Mouse (Mus musculus): ENCODE results near the gene Opn1sw. TPM values are rescaled to one million over a fixed set of nuclear protein-coding genes. Genes with fewer than 3 reads are reported as not detected.

The Opn1sw gene
- total and polyA plus RNA-seq, 3 experiments = 0.04 TPM; not detected in 2

DNA sequence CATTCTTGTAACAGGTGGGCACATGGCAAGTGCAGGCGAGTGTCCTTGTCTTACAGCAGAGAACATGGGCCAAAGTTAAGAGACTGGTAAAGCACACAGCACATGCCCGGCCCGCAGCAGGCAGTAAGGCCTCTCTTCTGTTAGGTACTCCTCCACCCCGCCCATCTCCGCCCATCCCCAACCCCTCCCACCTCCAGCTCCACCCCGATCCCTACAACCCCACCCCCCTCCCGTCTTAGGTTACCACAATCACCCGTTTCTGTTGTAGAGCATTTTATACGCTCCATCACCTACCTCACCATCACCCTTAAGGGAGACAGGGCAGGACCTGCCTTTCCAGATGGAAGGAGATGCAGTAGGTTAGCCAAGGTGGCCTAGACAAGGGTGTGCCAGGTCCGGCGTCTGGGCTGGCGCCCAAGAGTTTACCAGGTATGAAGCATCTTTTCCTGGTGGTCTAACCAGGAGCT, at the start of gene Opn1sw (continued):
- TF ChIP-seq ZKSCAN1 (IDR thresholded peaks at IDR 0.05; ENCODE audit: low read depth, low read length) (no peak), TCF12 (IDR thresholded peaks at IDR 0.05; ENCODE audit: low read depth, low read length) (no peak)

- no peaks in the 10 kb centered on the region for H3K79me2 ChIP-seq (ENCODE audit: control insufficient read depth, insufficient read depth, low read length, poor library complexity)
- no peak overlapping the region for H3K27ac ChIP-seq (ENCODE audit: control insufficient read depth, low read depth, low read length)
- no peak overlapping the region; the same call in 1 of the 2 replicates for H3K9ac ChIP-seq (ENCODE audit: control insufficient read depth, low read depth, low read length, poor library complexity, severe bottlenecking)
- no peaks in the 10 kb centered on the region; a peak in 1 of 4 replicates for H3K27me3 ChIP-seq (ENCODE audit: control insufficient read depth in 1 of 2, insufficient read depth in 2 of 2, low read length in 2 of 2)
- peak; percentile 39 for DNase-seq (ENCODE audit: low read depth, low spot score)
- TF ChIP-seq MYB (IDR thresholded peaks at IDR 0.05; ENCODE audit: low read depth, low read length) (no peak), ZC3H11A (IDR thresholded peaks at IDR 0.05; ENCODE audit: low read depth, low read length) (no peak), UBTF (IDR thresholded peaks at IDR 0.05; ENCODE audit: borderline replicate concordance, insufficient read depth, low read depth, low read length) (no peak), POLR2AphosphoS5 (IDR thresholded peaks at IDR 0.05; ENCODE audit: borderline replicate concordance, low read depth, low read length) (no peak), SIN3A (IDR thresholded peaks at IDR 0.05; ENCODE audit: low read length) (no peak), TAL1 (IDR thresholded peaks at IDR 0.05; ENCODE audit: low read length) (no peak), EP300 (IDR thresholded peaks at IDR 0.05; ENCODE audit: low read depth in 1 of 2, low read length in 2 of 2) (no peak), MAZ (IDR thresholded peaks at IDR 0.05; ENCODE audit: low read depth, low read length) (no peak), RAD21 (IDR thresholded peaks at IDR 0.05; ENCODE audit: low read depth, low read length) (no peak), ZNF384 (IDR thresholded peaks at IDR 0.05; ENCODE audit: low read depth, low read length) (no peak), ZMIZ1 (IDR thresholded peaks at IDR 0.05; ENCODE audit: low read depth, low read length) (no peak), TCF12 (IDR thresholded peaks at IDR 0.05; ENCODE audit: low read depth, low read length) (no peak), MAFK (IDR thresholded peaks at IDR 0.05; ENCODE audit: borderline replicate concordance, low read depth, low read length) (no peak), ETS1 (IDR thresholded peaks at IDR 0.05; ENCODE audit: low read depth, low read length) (no peak), JUND (IDR thresholded peaks at IDR 0.05; ENCODE audit: low read depth, low read length) (no peak)
- peaks cover 0 to 16% of the 10 kb centered on the region in 2 experiments; a peak in 3 of 4 replicates for H3K4me1 ChIP-seq (ENCODE audit: control insufficient read depth in 1 of 2, insufficient read depth in 2 of 2, low read length in 2 of 2)
- no peak overlapping the region for H3K4me3 ChIP-seq (ENCODE audit: control insufficient read depth in 1 of 2, insufficient read depth in 1 of 2, low read depth in 2 of 2, low read length in 2 of 2)
- peaks cover 0 to 3% of the 10 kb centered on the region in 2 experiments; a peak in 1 of 4 replicates for H3K36me3 ChIP-seq (ENCODE audit: control insufficient read depth in 1 of 2, insufficient read depth in 2 of 2, low read length in 2 of 2)
- H3K9me3 ChIP-seq (replicated peaks; ENCODE audit: insufficient read depth, low read length) = no peaks in the 10 kb centered on the region
These were observed 48.2 kb upstream of the Opn1sw start for GRCm38 (mm10) chr6:29436461-29436934.

GRCm38 (mm10) chr6:29435940-29436451, 47.7 kb upstream of the Opn1sw start:
- Histone ChIP-seq H3K9ac (ENCODE audit: control insufficient read depth, low read depth, low read length, poor library complexity, severe bottlenecking) (peak overlapping the region; percentile 41), H3K79me2 (ENCODE audit: control insufficient read depth, insufficient read depth, low read length, poor library complexity) (no peaks in the 10 kb centered on the region), H3K4me1 (ENCODE audit: control insufficient read depth in 1 of 2, insufficient read depth in 2 of 2, low read length in 2 of 2) (peaks cover 0 to 16% of the 10 kb centered on the region in 2 experiments; a peak in 3 of 4 replicates), H3K36me3 (ENCODE audit: control insufficient read depth in 1 of 2, insufficient read depth in 2 of 2, low read length in 2 of 2) (peaks cover 0 to 3% of the 10 kb centered on the region in 2 experiments; a peak in 1 of 4 replicates), H3K27ac (ENCODE audit: control insufficient read depth, low read depth, low read length) (peak overlapping the region; percentile 10), H3K27me3 (ENCODE audit: control insufficient read depth in 1 of 2, insufficient read depth in 2 of 2, low read length in 2 of 2) (no peaks in the 10 kb centered on the region; a peak in 1 of 4 replicates), H3K4me3 (ENCODE audit: control insufficient read depth in 1 of 2, insufficient read depth in 1 of 2, low read depth in 2 of 2, low read length in 2 of 2) (peak overlapping the region; percentile 7 to 22; a peak in 2 of 4 replicates), H3K9me3 (replicated peaks; ENCODE audit: insufficient read depth, low read length) (no peaks in the 10 kb centered on the region)
- peak; percentile 31 for DNase-seq (ENCODE audit: low read depth, low spot score)
- TF ChIP-seq POLR2AphosphoS2 (IDR thresholded peaks at IDR 0.05; ENCODE audit: low read length) = no peak
- TF ChIP-seq SMC3 (IDR thresholded peaks at IDR 0.05; ENCODE audit: low read depth, low read length) = no peak
- no peak for TF ChIP-seq RAD21 (IDR thresholded peaks at IDR 0.05; ENCODE audit: low read depth, low read length)
- no peak for TF ChIP-seq USF1 (IDR thresholded peaks at IDR 0.05; ENCODE audit: low read depth, low read length)
- TF ChIP-seq USF2 (IDR thresholded peaks at IDR 0.05; ENCODE audit: borderline replicate concordance in 1 of 2, insufficient read depth in 1 of 2, low read depth in 1 of 2, low read length in 2 of 2) = no peak
- TF ChIP-seq MXI1 (IDR thresholded peaks at IDR 0.05; ENCODE audit: low read depth, low read length) = no peak
- TF ChIP-seq MAZ (IDR thresholded peaks at IDR 0.05; ENCODE audit: low read depth, low read length) = no peak
- no peak for TF ChIP-seq JUND (IDR thresholded peaks at IDR 0.05; ENCODE audit: low read depth, low read length)
- TF ChIP-seq MEF2A (IDR thresholded peaks at IDR 0.05; ENCODE audit: extremely low read depth, insufficient replicate concordance, low read depth, low read length, poor library complexity, severe bottlenecking) = no peak
- no peak for TF ChIP-seq MYC (IDR thresholded peaks at IDR 0.05; ENCODE audit: low read depth, low read length)
- no peak for TF ChIP-seq ZC3H11A (IDR thresholded peaks at IDR 0.05; ENCODE audit: low read depth, low read length)
- no peak for TF ChIP-seq NELFE (IDR thresholded peaks at IDR 0.05; ENCODE audit: low read depth, low read length)
- TF ChIP-seq MYB (IDR thresholded peaks at IDR 0.05; ENCODE audit: low read depth, low read length) = no peak
- TF ChIP-seq NRF1 (IDR thresholded peaks at IDR 0.05; ENCODE audit: insufficient read depth, low read depth, low read length, poor library complexity, severe bottlenecking) = no peak
- TF ChIP-seq TAL1 (IDR thresholded peaks at IDR 0.05; ENCODE audit: low read length) = no peak
- TF ChIP-seq TBP (IDR thresholded peaks at IDR 0.05; ENCODE audit: low read depth, low read length) = no peak
- no peak for TF ChIP-seq ZNF384 (IDR thresholded peaks at IDR 0.05; ENCODE audit: low read depth, low read length)

All from MEL (cell line).